Mouse (Mus musculus) splenic B cell, adult 2 months (primary cell): ENCODE results near the gene Abcb9.

ENCODE experiments used
- DNase-seq: peaks from one replicate; pipeline ENCODE4 v3.0.0-alpha.2; 2011; ENCODE audit warnings: low read depth, low spot score
- H3K27me3 ChIP-seq: 2 replicates; pipeline ENCODE4 v1.6.1; 2012; ENCODE audit warnings: mild to moderate bottlenecking, low read length, moderate library complexity, mixed read lengths; ENCODE audit not compliant: control insufficient read depth, poor library complexity, insufficient read depth, severe bottlenecking
- H3K36me3 ChIP-seq: 2 replicates; pipeline ENCODE4 v1.6.1; 2012; ENCODE audit warnings: mild to moderate bottlenecking, low read length, moderate library complexity, mixed read lengths; ENCODE audit not compliant: control insufficient read depth, poor library complexity, insufficient read depth, severe bottlenecking

Gene Abcb9

GRCm38 (mm10) chr5:124024677-124025076, 70.9 kb downstream of the Abcb9 start:
- no peak for DNase-seq
- H3K27me3 ChIP-seq: no peaks in the 10 kb centered on the region
- H3K36me3 ChIP-seq: peaks cover 5% of the 10 kb centered on the region; the same call in 1 of the 2 replicates

DNA sequence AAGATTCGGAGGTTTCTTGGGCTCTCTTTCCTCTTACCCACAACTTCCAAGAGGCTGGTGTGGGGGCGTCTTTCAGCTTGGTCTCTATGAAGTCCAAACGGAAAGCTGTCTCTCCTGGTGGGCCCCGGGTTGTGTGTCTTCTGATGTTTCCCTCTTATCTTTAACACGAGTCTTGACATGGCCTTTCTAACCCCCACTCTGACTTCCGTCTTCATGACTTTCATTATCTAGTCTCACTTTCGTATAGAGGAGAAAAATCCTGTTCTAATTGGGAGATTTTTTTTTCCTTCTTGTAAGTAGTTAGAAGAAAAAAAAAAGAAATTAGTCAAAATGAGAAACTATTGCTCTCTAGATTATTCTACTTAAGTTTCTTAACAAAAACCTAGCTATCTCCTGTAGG, 73.2 kb downstream of the Abcb9 start:
- peaks cover 2% of the 10 kb centered on the region; the same call in 1 of the 2 replicates for H3K36me3 ChIP-seq
- peak; percentile 65 for DNase-seq
- no peaks in the 10 kb centered on the region for H3K27me3 ChIP-seq

GRCm38 (mm10) chr5:124021701-124022100, 73.9 kb downstream of the Abcb9 start:
- H3K27me3 ChIP-seq: no peaks in the 10 kb centered on the region
- H3K36me3 ChIP-seq: no peaks in the 10 kb centered on the region
- DNase-seq: peak; percentile 68

- H3K27me3 ChIP-seq: no peaks in the 10 kb centered on the region
- no peaks in the 10 kb centered on the region for H3K36me3 ChIP-seq
- no peak for DNase-seq
Observed at GRCm38 (mm10) chr5:124021148-124021547, 74.5 kb downstream of the Abcb9 start.

DNA sequence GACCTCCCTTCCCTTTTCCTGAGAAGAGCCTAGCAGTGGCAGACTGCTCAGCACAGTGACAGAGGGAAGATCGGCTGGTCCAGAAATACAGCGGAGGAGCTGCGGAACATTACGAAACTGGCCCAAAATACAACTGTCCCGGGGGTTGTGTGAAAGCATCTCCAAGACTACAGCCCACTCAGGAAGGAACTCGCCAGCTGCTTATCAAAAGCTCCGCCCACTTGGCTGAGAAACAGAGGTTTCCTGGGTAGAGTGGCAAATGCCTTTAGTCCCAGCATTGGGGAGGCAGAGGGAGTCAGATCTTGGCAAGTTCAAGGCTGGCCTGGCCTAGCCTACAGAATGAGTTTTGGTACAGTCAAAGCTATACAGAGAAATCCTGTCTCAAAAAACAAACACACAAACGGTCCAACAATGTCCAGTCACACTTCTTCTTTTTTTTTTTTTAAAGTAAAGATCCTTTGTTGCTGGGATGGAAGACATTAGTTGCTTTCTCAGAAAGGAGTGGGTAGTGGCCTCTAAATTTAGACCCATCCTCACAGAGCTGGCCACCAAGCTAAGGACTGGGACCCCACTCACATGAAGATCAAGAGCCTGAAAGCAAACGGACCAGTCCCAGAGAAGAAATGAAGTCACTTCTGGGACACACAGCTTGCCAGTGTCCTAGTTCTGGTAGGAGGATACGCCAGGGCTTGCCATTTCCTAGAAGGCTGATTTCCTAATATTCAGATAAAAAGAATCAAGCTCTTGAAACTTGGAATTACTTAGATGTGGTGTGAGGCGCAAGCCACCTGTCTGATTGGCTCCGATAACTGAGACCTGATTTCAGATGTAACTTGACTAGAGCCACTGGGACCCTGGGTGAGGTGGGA, 76.0 kb downstream of the Abcb9 start:
- Histone ChIP-seq H3K36me3 (no peaks in the 10 kb centered on the region), H3K27me3 (no peaks in the 10 kb centered on the region)
- peak; percentile 50 for DNase-seq

DNA sequence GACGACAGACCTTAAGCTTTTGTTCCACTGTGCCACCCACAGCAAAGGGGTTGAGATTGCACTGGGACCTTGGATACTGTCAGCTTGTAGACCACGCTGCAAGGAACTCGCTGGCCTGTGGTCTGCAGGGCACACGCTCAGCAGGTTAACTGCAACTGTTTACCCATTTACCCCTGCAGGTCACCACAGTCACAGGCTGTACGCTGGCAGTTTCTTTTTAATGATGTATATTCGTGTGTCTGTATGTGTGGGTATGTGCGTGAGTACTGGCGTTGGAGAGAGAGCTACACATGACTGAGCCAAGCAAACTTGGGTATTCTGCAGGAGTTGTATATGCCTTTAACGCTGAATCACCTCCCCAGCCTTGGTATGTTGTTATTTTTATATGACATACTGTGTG, 76.9 kb downstream of the Abcb9 start:
- no peaks in the 10 kb centered on the region for H3K36me3 ChIP-seq
- DNase-seq: no peak
- H3K27me3 ChIP-seq: no peaks in the 10 kb centered on the region

DNA sequence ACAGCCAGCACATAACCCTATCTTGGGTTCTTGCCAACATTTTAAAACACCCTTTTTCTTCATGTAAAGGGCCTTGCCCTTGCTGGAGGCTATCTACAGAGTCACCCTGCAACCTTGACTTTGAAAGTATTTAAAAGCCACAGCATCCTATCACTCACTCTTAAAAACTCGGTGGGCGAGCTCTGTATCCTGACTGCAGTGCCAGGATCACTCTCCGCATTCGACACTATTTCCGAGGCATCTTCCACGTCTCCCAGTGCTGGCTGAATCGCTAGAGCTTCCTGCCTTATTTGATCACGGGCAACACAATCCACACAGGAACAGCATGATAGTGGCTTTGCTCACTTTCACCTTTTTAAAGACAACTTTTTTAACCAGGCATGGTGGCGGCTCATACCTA, 77.7 kb downstream of the Abcb9 start:
- DNase-seq: no peak
- Histone ChIP-seq H3K36me3 (no peaks in the 10 kb centered on the region), H3K27me3 (no peaks in the 10 kb centered on the region)

DNA sequence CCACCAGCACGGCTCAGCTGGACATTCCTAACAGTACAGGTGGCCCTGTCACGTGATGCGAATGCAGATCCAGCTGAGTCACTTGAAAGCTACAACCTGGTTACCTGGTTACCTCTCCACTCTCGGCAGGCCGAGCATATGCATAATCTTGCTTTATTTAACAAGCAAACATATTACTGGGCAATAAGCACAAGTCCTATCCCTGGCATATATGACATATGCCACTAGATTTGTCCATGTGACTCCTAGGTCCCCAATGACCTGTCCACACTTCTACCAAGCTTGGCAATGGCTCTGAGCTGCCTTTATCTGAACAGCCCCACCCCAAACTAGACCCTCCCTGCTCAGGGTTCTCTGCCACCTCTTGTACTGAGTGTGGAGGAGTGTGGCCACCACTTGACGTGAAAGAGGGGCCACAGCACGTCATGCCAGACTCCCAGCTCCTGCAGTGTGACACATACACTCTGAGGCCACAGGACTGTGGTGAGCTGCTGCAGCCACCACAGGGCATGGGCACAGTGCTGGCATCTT, 79.2 kb downstream of the Abcb9 start:
- no peak for DNase-seq
- Histone ChIP-seq H3K36me3 (no peaks in the 10 kb centered on the region), H3K27me3 (no peaks in the 10 kb centered on the region)

DNA sequence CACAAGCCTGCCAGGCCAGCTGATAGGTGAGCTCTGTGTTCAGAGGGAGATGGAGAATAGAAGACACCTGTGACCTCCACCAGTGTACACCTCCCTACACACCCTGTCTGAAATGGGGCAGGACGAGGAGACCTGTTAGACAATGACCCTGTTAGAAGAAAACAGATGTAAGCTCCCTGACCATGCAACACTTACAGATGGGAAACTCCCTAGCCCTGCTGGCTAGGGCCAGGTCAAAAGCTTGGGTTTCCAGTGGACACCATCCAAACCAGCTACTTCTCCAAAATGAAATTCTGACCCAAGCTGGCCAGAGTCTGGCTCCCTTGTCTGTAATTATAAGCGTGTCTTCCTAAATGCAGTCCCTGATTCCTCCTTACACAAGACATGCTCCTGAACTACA, 79.9 kb downstream of the Abcb9 start:
- Histone ChIP-seq H3K36me3 (no peaks in the 10 kb centered on the region), H3K27me3 (no peaks in the 10 kb centered on the region)
- DNase-seq: no peak

DNA sequence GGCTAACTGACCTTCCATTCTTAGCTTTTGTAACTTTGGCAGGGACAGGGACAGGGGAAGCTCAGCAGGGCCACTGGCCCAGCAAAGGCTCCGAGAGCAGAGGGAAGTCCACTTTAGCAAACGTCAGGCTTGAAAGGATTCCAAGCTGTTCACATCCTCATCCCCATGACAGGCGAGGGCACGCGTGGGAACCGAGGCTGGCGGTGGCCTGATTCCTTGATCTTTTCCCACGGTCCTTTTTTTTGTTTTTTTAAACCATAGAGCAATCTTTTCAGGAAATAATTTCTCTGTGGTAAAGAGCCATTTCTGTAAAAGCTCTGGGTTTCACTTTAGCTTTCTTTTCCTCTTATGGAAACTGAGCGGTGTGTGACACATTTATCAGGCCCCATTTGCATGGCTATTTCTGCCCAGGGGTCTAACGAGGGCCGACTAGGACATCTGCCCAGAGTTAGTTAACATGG, 80.8 kb downstream of the Abcb9 start:
- Histone ChIP-seq H3K27me3 (no peaks in the 10 kb centered on the region), H3K36me3 (0 out of 2 replicates have a peak, but pooled peaks cover under 1% of the 10 kb centered on the region)
- DNase-seq: peak; percentile 71

DNA sequence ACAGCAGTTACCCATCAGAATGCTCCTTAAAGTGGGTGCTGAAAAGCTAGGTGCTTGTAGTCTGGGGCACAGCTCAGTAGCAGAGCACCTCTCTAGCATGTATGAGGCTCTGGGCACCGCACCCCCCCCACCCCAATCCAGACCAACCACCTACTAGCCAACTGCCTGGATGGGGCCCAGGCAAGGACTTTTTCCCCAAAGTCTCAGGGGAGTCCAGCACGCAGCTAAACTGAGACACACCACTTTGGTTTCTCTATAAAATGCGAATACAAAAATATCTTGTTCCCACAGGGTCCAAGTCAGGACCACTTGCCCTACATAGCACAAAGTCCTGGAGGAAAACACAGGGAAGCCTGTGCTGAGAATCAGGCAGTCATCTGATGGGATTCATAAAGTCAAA, 81.4 kb downstream of the Abcb9 start:
- DNase-seq: no peak
- Histone ChIP-seq H3K36me3 (0 out of 2 replicates have a peak, but pooled peaks cover 2% of the 10 kb centered on the region), H3K27me3 (no peaks in the 10 kb centered on the region)

DNA sequence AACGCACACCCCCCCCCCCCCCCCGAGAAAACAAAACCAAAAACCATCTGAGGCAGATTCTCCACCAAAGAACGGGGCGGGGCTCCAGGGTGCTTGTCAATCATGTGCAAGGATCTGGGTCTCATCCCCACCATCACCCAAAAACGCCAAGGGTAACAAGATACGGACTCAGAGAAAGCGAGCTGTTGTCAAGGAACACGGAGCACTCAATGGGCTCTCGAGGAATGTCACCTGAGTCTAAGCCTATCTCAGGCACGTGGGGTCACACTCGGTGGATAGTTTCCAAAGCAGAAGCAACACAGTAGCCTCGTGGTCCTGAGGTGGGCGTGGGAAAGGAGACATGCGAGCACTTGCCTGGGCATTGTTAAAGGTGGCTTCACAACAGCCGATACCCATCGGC, 81.9 kb downstream of the Abcb9 start:
- H3K36me3 ChIP-seq: 0 out of 2 replicates have a peak, but pooled peaks cover 2% of the 10 kb centered on the region
- peak; percentile 79 for DNase-seq
- no peaks in the 10 kb centered on the region for H3K27me3 ChIP-seq

- H3K36me3 ChIP-seq: peaks cover 6% of the 10 kb centered on the region
- no peaks in the 10 kb centered on the region for H3K27me3 ChIP-seq
- no peak for DNase-seq
Observed at GRCm38 (mm10) chr5:124012885-124013284, 82.7 kb downstream of the Abcb9 start.

DNA sequence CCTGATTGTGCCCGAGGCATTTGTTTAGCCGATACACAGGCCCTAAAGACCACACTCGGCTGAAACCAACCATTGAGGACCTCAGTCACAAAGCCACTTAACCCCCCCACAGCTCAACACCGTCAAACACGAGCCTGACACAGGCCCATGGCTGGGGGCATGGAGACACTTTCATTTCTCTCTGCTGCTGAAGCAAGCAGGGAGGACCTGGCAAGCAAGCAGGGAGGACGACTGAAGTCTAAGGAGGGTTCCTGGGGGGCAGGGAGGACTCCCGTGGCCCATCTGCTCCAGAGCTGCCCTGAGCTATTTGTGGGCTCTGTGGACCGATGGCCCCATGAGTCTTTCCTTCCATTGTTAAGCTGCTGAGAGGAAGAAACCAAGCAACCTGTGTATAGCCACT, 83.7 kb downstream of the Abcb9 start:
- Histone ChIP-seq H3K36me3 (peaks cover 7% of the 10 kb centered on the region), H3K27me3 (no peaks in the 10 kb centered on the region)
- DNase-seq: peak; percentile 62
